Mouse (Mus musculus): ENCODE measurements around the gene Tdpoz1. TPM values are rescaled to one million over a fixed set of nuclear protein-coding genes. Genes with fewer than 3 reads are reported as not detected.
"Not testable (repeated sequence)": the region's sequence is repeated elsewhere in the genome, so short reads cannot be mapped to it uniquely, and the experiment has no call there.

The Tdpoz1 gene
- polyA plus RNA-seq (2016; fragmentation: Nextera tagmentation; extraction: Ambion mirVana): not detected in 2 replicates

DNA sequence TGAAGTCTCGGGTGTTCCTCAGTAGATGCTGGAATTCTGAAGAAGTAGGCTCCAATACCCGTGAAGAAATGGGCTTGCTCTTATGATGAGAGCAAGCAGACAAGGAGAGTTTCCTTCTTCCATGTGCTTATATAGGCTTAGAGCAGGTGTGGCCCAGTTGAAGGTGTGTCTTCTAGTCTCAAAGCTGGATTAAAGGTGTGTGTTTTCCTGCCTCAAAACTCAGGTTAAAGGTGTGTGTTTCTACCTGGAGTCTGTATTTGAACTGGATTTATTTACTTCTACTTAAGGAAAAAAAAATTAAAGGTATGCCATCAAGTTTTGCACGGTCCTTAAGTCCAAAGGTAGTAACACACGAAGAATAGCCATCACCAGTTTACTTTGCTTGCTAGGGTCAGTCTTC lies at the start of gene Tdpoz1:
TSS of gene Tdpoz1 (minus strand) at position 101 of the 400 bp plus-strand sequence.
- not testable (repeated sequence) for H3K9ac ChIP-seq (replicated peaks); H3K9me3 ChIP-seq; ATAC-seq (ENCODE audit: insufficient number of reproducible peaks, insufficient read depth, low FRiP score, low TSS enrichment, low read depth); H3K27ac ChIP-seq; H3K36me3 ChIP-seq; H3K27me3 ChIP-seq; H3K4me2 ChIP-seq; H3K4me3 ChIP-seq (replicated peaks); H3K4me1 ChIP-seq (replicated peaks)
- WGBS: 93% methylated on average over 3 of the region's 4 CpGs

DNA sequence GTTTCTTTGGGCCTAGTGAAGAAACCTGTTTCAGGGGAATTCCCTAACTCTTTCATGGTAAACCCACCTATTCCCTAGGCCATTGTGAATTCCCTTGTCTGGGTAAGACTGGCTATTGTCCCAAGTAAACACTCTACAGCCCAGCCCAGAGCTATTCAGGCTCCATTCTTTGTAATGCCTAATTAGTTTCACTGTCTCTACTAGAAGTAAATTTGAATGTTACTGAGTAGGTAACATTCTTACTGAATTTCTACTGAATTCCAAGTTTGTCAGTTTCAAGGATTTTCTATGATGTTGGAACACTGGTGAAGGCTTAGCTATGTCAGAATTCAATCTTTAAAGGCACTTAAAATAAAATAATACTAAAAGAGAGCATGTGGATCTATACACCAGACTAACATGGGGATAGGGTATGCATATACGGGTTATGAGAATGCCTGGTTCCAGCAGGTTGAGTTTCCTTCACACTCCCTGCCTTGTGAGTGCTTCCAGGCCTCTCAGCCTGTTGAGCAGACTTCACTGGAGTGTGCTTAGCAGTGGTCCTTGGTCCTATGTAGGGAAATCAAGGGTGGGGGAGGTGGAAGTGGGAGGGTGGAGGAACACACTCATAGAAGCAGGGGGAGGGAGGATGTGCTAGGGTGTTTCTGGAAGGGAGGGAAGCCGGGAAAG lies 33.0 kb upstream of the Tdpoz1 start:
- H3K27ac ChIP-seq; H3K36me3 ChIP-seq; ATAC-seq (ENCODE audit: insufficient number of reproducible peaks, insufficient read depth, low FRiP score, low TSS enrichment, low read depth); H3K9ac ChIP-seq (replicated peaks); H3K9me3 ChIP-seq; H3K4me1 ChIP-seq (replicated peaks); H3K4me2 ChIP-seq; H3K27me3 ChIP-seq; H3K4me3 ChIP-seq (replicated peaks): not testable (repeated sequence)
- 85% methylated on average over 2 of the region's 2 CpGs for WGBS

DNA sequence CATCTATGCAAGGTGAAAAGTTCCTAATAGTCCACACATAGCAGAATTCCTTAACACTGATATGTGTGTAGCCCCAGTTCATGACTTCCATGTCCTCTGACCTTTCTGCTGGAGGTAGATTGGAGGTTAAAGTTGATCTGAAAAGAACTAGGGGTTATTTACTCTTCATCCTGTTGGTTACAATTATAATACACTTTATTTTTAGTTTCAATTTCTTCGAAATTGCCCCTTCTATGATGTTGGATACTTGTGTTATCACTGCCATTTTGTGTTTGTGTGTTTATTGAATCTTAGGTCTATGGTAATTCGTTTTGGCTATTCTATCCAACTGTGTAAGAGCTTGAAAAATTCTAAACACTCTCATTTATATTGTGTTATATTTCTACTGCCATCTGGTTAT lies 16.9 kb upstream of the Tdpoz1 start, which contains the start of gene Gm37596:
TSS of gene Gm37596 (minus strand) at position 101 of the 400 bp plus-strand sequence.
- not testable (repeated sequence) for H3K9ac ChIP-seq (replicated peaks); ATAC-seq (ENCODE audit: insufficient number of reproducible peaks, insufficient read depth, low FRiP score, low TSS enrichment, low read depth); H3K27me3 ChIP-seq; H3K27ac ChIP-seq; H3K36me3 ChIP-seq; H3K4me3 ChIP-seq (replicated peaks); H3K4me1 ChIP-seq (replicated peaks); H3K4me2 ChIP-seq; H3K9me3 ChIP-seq
- 77% methylated on average over 1 of the region's 2 CpGs for WGBS

DNA sequence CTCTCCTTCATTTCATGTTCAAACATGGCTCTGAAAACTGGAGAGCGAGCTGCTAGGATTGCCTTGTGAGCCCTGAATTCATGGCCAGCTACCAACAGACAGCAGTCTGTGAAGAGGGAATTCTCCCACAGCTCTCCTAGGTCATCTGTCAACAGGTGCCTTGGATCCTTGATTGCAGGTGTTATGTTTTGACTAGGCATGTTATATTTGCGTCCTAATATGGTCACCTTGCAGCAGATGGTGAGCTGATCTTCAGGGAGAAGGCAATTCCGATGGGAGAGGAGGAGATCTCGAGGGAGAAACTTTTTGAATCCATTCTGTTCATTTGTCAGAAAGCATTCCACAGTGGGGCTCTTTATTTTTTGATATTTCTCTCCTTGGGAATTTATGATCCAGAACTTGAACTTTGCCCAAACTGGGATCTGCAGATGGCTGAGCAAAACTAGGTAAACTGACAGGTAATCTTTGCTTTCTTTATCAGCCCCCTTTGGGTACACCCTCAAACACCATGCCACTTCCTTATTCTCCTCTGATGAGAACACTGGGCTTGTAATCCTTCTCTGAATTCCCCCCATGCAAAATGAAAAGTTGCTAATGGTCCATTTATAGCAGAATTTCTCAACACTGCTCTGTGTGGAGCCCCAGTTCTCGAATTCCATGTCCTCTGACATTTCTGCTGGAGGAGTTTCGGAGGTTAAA lies 5.2 kb downstream of the Tdpoz1 start:
- not testable (repeated sequence) for H3K27me3 ChIP-seq; H3K9me3 ChIP-seq; H3K4me1 ChIP-seq (replicated peaks); H3K27ac ChIP-seq; H3K36me3 ChIP-seq; ATAC-seq (ENCODE audit: insufficient number of reproducible peaks, insufficient read depth, low FRiP score, low TSS enrichment, low read depth); H3K4me2 ChIP-seq; H3K4me3 ChIP-seq (replicated peaks); H3K9ac ChIP-seq (replicated peaks)
- WGBS: 83% methylated on average over 5 of the region's 6 CpGs

DNA sequence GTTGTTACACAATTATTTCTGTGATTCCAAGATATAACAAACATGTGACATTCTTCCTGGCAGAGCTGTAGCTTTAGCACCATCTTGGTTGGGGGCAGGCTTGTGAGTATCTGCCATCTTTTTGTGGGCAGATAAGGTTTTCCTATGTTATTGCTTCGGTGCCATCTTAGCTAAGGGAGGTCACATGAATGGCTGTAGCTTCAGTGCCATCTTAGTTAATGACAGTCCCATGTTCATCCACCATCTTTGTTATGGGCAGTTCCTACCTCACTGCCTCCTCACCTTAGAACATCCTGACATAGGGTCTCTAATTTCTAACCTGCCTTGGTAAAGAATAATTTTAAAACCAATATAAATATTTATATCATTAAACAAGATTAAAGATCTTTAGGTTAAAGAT lies 21.9 kb downstream of the Tdpoz1 start:
- no peaks in the 10 kb centered on the region for H3K9me3 ChIP-seq
- H3K4me1 ChIP-seq (replicated peaks): no peaks in the 10 kb centered on the region
- 90% methylated on average over 1 of the region's 1 CpGs for WGBS
- H3K27me3 ChIP-seq: no peaks in the 10 kb centered on the region
- H3K4me3 ChIP-seq (replicated peaks): no peak overlapping the region
- no peak for ATAC-seq (ENCODE audit: insufficient number of reproducible peaks, insufficient read depth, low FRiP score, low TSS enrichment, low read depth)
- H3K4me2 ChIP-seq: no peak overlapping the region
- no peak overlapping the region for H3K9ac ChIP-seq (replicated peaks)
- H3K27ac ChIP-seq: no peak overlapping the region
- H3K36me3 ChIP-seq: no peaks in the 10 kb centered on the region

DNA sequence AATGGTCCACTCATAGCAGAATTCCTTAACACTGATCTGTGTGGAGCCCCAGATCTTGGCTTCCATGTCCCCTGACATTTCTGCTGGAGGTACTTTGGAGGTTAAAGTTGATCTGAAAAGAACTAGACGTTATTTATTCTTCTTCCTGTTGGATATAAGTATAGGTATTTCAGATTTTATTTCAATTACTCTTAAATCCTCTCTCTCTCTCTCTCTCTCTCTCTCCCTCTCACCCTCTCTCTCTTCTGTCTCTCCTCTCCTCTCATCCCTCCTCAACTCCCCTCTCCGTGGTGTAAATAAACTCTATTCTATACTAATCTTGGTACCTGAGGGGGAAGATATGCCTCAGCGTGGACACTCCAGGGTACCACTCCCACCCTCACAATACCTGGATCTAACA lies 23.5 kb downstream of the Tdpoz1 start, which contains the start of gene Tdpoz2:
TSS of gene Tdpoz2 (minus strand) at position 101 of the 400 bp plus-strand sequence.
- Histone ChIP-seq H3K9ac (replicated peaks) (no peak within 1 kb of the TSS), H3K9me3 (no peaks in the 10 kb centered on the region), H3K4me3 (replicated peaks) (no peak within 1 kb of the TSS), H3K27ac (no peak within 1 kb of the TSS), H3K4me1 (replicated peaks) (no peaks in the 10 kb centered on the region), H3K27me3 (no peaks in the 10 kb centered on the region), H3K36me3 (no peaks in the 10 kb centered on the region), H3K4me2 (no peak within 1 kb of the TSS)
- 83% methylated on average over 3 of the region's 3 CpGs for WGBS
- no peak for ATAC-seq (ENCODE audit: insufficient number of reproducible peaks, insufficient read depth, low FRiP score, low TSS enrichment, low read depth)

DNA sequence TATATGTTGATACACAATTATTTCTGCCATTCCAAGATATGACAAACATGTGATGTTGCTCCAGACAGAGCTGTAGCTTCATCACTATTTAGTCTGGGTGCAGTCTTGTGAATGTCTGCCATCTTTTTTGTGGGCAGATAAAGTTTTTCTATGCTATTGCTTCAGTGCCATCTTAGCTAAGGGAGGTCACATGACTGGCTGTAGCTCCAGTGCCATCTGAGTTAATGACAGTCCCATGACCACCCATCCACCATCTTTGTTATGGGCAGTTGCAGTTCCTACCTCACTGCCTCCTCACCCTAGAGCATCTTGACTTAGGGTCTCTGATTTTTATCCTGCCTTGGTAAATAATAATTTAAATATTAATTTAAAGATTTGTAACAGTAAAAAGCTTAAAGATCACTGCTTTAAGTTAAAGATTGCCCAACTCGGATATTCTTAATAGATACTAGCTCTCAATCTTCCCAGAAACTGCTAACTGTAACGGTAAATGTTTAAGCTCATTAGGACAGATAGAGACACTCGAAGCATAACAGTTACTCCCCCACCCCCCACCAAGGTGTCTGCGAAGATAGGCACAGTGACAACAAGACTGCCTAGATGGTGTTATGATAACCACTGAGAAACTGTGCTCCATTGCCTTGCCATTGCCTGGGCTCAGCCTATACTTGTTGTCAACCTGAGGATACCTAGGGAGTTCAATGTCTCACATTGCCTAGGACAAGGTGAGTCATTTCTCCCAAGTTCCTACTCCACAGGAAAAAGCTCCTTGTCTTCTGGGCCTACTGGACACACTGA lies 45.0 kb downstream of the Tdpoz1 start:
- H3K4me2 ChIP-seq; H3K4me1 ChIP-seq (replicated peaks); H3K27ac ChIP-seq; H3K36me3 ChIP-seq; ATAC-seq (ENCODE audit: insufficient number of reproducible peaks, insufficient read depth, low FRiP score, low TSS enrichment, low read depth); H3K9ac ChIP-seq (replicated peaks); H3K27me3 ChIP-seq; H3K4me3 ChIP-seq (replicated peaks); H3K9me3 ChIP-seq: not testable (repeated sequence)
- 80% methylated on average over 4 of the region's 4 CpGs for WGBS

Other genes starting within 250 kb of the Tdpoz1 start
- gene Tchh, start 234.0 kb downstream of the Tdpoz1 start, polyA plus RNA-seq (2016; fragmentation: Nextera tagmentation; extraction: Ambion mirVana): 0.58 and 0.71 TPM in 2 replicates
- not detected in 2 replicates for gene Tchhl1, start 207.6 kb downstream of the Tdpoz1 start, polyA plus RNA-seq (2016; fragmentation: Nextera tagmentation; extraction: Ambion mirVana)
- gene S100a11, start 155.8 kb downstream of the Tdpoz1 start, polyA plus RNA-seq (2016; fragmentation: Nextera tagmentation; extraction: Ambion mirVana): 600 and 664 TPM in 2 replicates
- gene S100a10, start 121.2 kb downstream of the Tdpoz1 start, polyA plus RNA-seq (2016; fragmentation: Nextera tagmentation; extraction: Ambion mirVana): 157 and 183 TPM in 2 replicates
- not detected in 2 replicates for gene Tdpoz2, start 23.6 kb downstream of the Tdpoz1 start, polyA plus RNA-seq (2016; fragmentation: Nextera tagmentation; extraction: Ambion mirVana)
- gene Gm37596, start 16.8 kb upstream of the Tdpoz1 start, polyA plus RNA-seq (2016; fragmentation: Nextera tagmentation; extraction: Ambion mirVana): not detected in 2 replicates
- gene Gm5773, start 96.7 kb upstream of the Tdpoz1 start, polyA plus RNA-seq (2016; fragmentation: Nextera tagmentation; extraction: Ambion mirVana): not detected in 2 replicates
- not detected in 2 replicates for gene Tdpoz4, start 120.1 kb upstream of the Tdpoz1 start, polyA plus RNA-seq (2016; fragmentation: Nextera tagmentation; extraction: Ambion mirVana)
- gene Tdpoz3, start 149.7 kb upstream of the Tdpoz1 start, polyA plus RNA-seq (2016; fragmentation: Nextera tagmentation; extraction: Ambion mirVana): not detected in 2 replicates